Mouse (Mus musculus): ENCODE data around the gene Adcy1. TPM values are rescaled to one million over a fixed set of nuclear protein-coding genes. Genes with fewer than 3 reads are reported as not detected.

Gene Adcy1
- polyA plus RNA-seq, 1 experiment from 2014 or later: 10.9 TPM

GRCm38 (mm10) chr11:7053710-7054109 lies 9.6 kb upstream of the Adcy1 start:
- WGBS: 92% methylated on average over 4 of the region's 4 CpGs

GRCm38 (mm10) chr11:7054662-7055265 lies 8.5 kb upstream of the Adcy1 start:
- no peaks in the 10 kb centered on the region for H3K9me3 ChIP-seq (replicated peaks; ENCODE audit: control insufficient read depth, low read length, poor library complexity, severe bottlenecking)
- no peak overlapping the region for H3K9ac ChIP-seq (ENCODE audit: low read depth, low read length)
- H3K4me1 ChIP-seq (ENCODE audit: control insufficient read depth, insufficient read depth, low read length): peaks cover 12% of the 10 kb centered on the region
- no peaks in the 10 kb centered on the region for H3K36me3 ChIP-seq (ENCODE audit: control insufficient read depth, insufficient read depth, low read length)
- ATAC-seq: no peak
- no peak overlapping the region for H3K4me3 ChIP-seq (ENCODE audit: low read depth, low read length)
- WGBS: 81% methylated on average over 6 of the region's 6 CpGs
- H3K27ac ChIP-seq (ENCODE audit: low read length): no peak overlapping the region
- H3K4me2 ChIP-seq (ENCODE audit: low read length): no peak overlapping the region
- no peaks in the 10 kb centered on the region for H3K27me3 ChIP-seq (ENCODE audit: control insufficient read depth, insufficient read depth, low read depth, low read length)

More at GRCm38 (mm10) chr11:7053710-7054109, 9.6 kb upstream of the Adcy1 start:
- H3K36me3 ChIP-seq (ENCODE audit: control insufficient read depth, insufficient read depth, low read length): no peaks in the 10 kb centered on the region
- no peak overlapping the region for H3K9ac ChIP-seq (ENCODE audit: low read depth, low read length)
- no peak overlapping the region for H3K4me2 ChIP-seq (ENCODE audit: low read length)
- H3K4me3 ChIP-seq (ENCODE audit: low read depth, low read length): no peak overlapping the region
- H3K27ac ChIP-seq (ENCODE audit: low read length): no peak overlapping the region
- ATAC-seq: no peak
- no peaks in the 10 kb centered on the region for H3K9me3 ChIP-seq (replicated peaks; ENCODE audit: control insufficient read depth, low read length, poor library complexity, severe bottlenecking)
- H3K27me3 ChIP-seq (ENCODE audit: control insufficient read depth, insufficient read depth, low read depth, low read length): no peaks in the 10 kb centered on the region
- H3K4me1 ChIP-seq (ENCODE audit: control insufficient read depth, insufficient read depth, low read length): peaks cover 12% of the 10 kb centered on the region

- peaks cover 12% of the 10 kb centered on the region for H3K4me1 ChIP-seq (ENCODE audit: control insufficient read depth, insufficient read depth, low read length)
- 14% methylated on average over 14 of the region's 14 CpGs for WGBS
- no peaks in the 10 kb centered on the region for H3K9me3 ChIP-seq (replicated peaks; ENCODE audit: control insufficient read depth, low read length, poor library complexity, severe bottlenecking)
- H3K27me3 ChIP-seq (ENCODE audit: control insufficient read depth, insufficient read depth, low read depth, low read length): no peaks in the 10 kb centered on the region
- no peaks in the 10 kb centered on the region for H3K36me3 ChIP-seq (ENCODE audit: control insufficient read depth, insufficient read depth, low read length)
- H3K4me3 ChIP-seq (ENCODE audit: low read depth, low read length): no peak overlapping the region
- ATAC-seq: peak; percentile 83
- H3K9ac ChIP-seq (ENCODE audit: low read depth, low read length): peak overlapping the region; percentile 35
- peak overlapping the region; percentile 67 for H3K27ac ChIP-seq (ENCODE audit: low read length)
- peak overlapping the region; percentile 21 for H3K4me2 ChIP-seq (ENCODE audit: low read length)
These were observed 7.8 kb upstream of the Adcy1 start for GRCm38 (mm10) chr11:7055455-7056017.

- no peak overlapping the region for H3K4me3 ChIP-seq (ENCODE audit: low read depth, low read length)
- H3K9ac ChIP-seq (ENCODE audit: low read depth, low read length): peak overlapping the region; percentile 39; the same call in 1 of the 2 replicates
These were observed 7.2 kb upstream of the Adcy1 start for GRCm38 (mm10) chr11:7056121-7056520.

GRCm38 (mm10) chr11:7057781-7058180 lies 5.5 kb upstream of the Adcy1 start:
- Histone ChIP-seq H3K9ac (ENCODE audit: low read depth, low read length) (no peak overlapping the region), H3K4me3 (ENCODE audit: low read depth, low read length) (no peak overlapping the region), H3K36me3 (ENCODE audit: control insufficient read depth, insufficient read depth, low read length) (no peaks in the 10 kb centered on the region), H3K27ac (ENCODE audit: low read length) (no peak overlapping the region), H3K4me1 (ENCODE audit: control insufficient read depth, insufficient read depth, low read length) (peaks cover 14% of the 10 kb centered on the region), H3K4me2 (ENCODE audit: low read length) (no peak overlapping the region), H3K27me3 (ENCODE audit: control insufficient read depth, insufficient read depth, low read depth, low read length) (no peaks in the 10 kb centered on the region), H3K9me3 (replicated peaks; ENCODE audit: control insufficient read depth, low read length, poor library complexity, severe bottlenecking) (no peaks in the 10 kb centered on the region)
- no peak for ATAC-seq
- WGBS: 87% methylated on average over 7 of the region's 7 CpGs

More at GRCm38 (mm10) chr11:7056121-7056520, 7.2 kb upstream of the Adcy1 start:
- peak; percentile 71 for ATAC-seq
- Histone ChIP-seq H3K27ac (ENCODE audit: low read length) (peak overlapping the region; percentile 67), H3K4me2 (ENCODE audit: low read length) (peak overlapping the region; percentile 18), H3K9me3 (replicated peaks; ENCODE audit: control insufficient read depth, low read length, poor library complexity, severe bottlenecking) (no peaks in the 10 kb centered on the region), H3K27me3 (ENCODE audit: control insufficient read depth, insufficient read depth, low read depth, low read length) (no peaks in the 10 kb centered on the region), H3K4me1 (ENCODE audit: control insufficient read depth, insufficient read depth, low read length) (peaks cover 12% of the 10 kb centered on the region), H3K36me3 (ENCODE audit: control insufficient read depth, insufficient read depth, low read length) (no peaks in the 10 kb centered on the region)
- WGBS: 4% methylated on average over 11 of the region's 11 CpGs

- no peak overlapping the region for H3K4me2 ChIP-seq (ENCODE audit: low read length)
- peaks cover 24% of the 10 kb centered on the region for H3K4me1 ChIP-seq (ENCODE audit: control insufficient read depth, insufficient read depth, low read length)
- WGBS: 37% methylated on average over 6 of the region's 6 CpGs
- no peak overlapping the region for H3K4me3 ChIP-seq (ENCODE audit: low read depth, low read length)
- H3K9me3 ChIP-seq (replicated peaks; ENCODE audit: control insufficient read depth, low read length, poor library complexity, severe bottlenecking): no peaks in the 10 kb centered on the region
- H3K27me3 ChIP-seq (ENCODE audit: control insufficient read depth, insufficient read depth, low read depth, low read length): no peaks in the 10 kb centered on the region
- no peak overlapping the region for H3K27ac ChIP-seq (ENCODE audit: low read length)
- H3K36me3 ChIP-seq (ENCODE audit: control insufficient read depth, insufficient read depth, low read length): no peaks in the 10 kb centered on the region
- no peak for ATAC-seq
- no peak overlapping the region for H3K9ac ChIP-seq (ENCODE audit: low read depth, low read length)
These were observed 1.3 kb upstream of the Adcy1 start for GRCm38 (mm10) chr11:7061961-7062360.

GRCm38 (mm10) chr11:7062566-7062965 lies 723 bp upstream of the Adcy1 start:
- Histone ChIP-seq H3K27ac (ENCODE audit: low read length) (no peak overlapping the region), H3K4me1 (ENCODE audit: control insufficient read depth, insufficient read depth, low read length) (peaks cover 24% of the 10 kb centered on the region), H3K4me3 (ENCODE audit: low read depth, low read length) (peak overlapping the region; percentile 78), H3K4me2 (ENCODE audit: low read length) (peak overlapping the region; percentile 59), H3K9me3 (replicated peaks; ENCODE audit: control insufficient read depth, low read length, poor library complexity, severe bottlenecking) (no peaks in the 10 kb centered on the region), H3K27me3 (ENCODE audit: control insufficient read depth, insufficient read depth, low read depth, low read length) (no peaks in the 10 kb centered on the region), H3K36me3 (ENCODE audit: control insufficient read depth, insufficient read depth, low read length) (no peaks in the 10 kb centered on the region), H3K9ac (ENCODE audit: low read depth, low read length) (peak overlapping the region; percentile 79)
- 13% methylated on average over 10 of the region's 10 CpGs for WGBS
- no peak; the same call in 1 of the 2 replicates for ATAC-seq

- H3K4me1 ChIP-seq (ENCODE audit: control insufficient read depth, insufficient read depth, low read length): peaks cover 24% of the 10 kb centered on the region
- WGBS: under 1% methylated on average over 45 of the region's 53 CpGs
- ATAC-seq: peak; percentile 58
These were observed 485 bp downstream of the Adcy1 start for GRCm38 (mm10) chr11:7063681-7064267.

More at GRCm38 (mm10) chr11:7063681-7064267, 485 bp downstream of the Adcy1 start:
- Histone ChIP-seq H3K27ac (ENCODE audit: low read length) (peak overlapping the region; percentile 62), H3K27me3 (ENCODE audit: control insufficient read depth, insufficient read depth, low read depth, low read length) (no peaks in the 10 kb centered on the region), H3K4me2 (ENCODE audit: low read length) (peak overlapping the region; percentile 82), H3K4me3 (ENCODE audit: low read depth, low read length) (peak overlapping the region; percentile 78), H3K9ac (ENCODE audit: low read depth, low read length) (peak overlapping the region; percentile 78), H3K36me3 (ENCODE audit: control insufficient read depth, insufficient read depth, low read length) (no peaks in the 10 kb centered on the region), H3K9me3 (replicated peaks; ENCODE audit: control insufficient read depth, low read length, poor library complexity, severe bottlenecking) (no peaks in the 10 kb centered on the region)
